Mouse (Mus musculus) cerebellum, adult 18-20 months (tissue): ENCODE data around the gene Nrf1.
A peak's percentile ranks its signal among the peaks of the same experiment; 100 is the strongest.

Source experiments
- DNase-seq, 2 experiments: peaks; one replicate each; pipeline ENCODE4 v3.0.0; 2021

The Nrf1 gene

DNA sequence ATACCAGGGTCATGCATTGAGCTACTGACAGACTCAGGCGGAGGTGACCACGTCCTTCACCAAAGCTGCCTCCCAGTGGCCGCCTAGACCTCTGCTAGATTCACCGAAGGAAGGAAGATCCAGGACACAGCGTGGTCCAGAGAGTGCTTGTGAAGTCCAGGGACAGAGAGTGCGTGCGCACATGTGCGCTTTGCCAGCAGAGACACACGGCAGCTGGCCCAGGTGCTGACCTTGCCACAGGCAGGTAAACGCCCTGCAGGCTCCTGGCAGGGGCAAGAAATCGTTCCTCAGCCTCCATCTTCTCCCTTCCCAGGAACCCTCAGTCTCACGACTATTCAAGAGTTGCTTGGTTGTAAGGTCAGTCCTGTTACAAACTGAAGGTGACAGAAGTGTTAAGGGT lies 104.4 kb downstream of the Nrf1 start:
- no peak for DNase-seq

DNA sequence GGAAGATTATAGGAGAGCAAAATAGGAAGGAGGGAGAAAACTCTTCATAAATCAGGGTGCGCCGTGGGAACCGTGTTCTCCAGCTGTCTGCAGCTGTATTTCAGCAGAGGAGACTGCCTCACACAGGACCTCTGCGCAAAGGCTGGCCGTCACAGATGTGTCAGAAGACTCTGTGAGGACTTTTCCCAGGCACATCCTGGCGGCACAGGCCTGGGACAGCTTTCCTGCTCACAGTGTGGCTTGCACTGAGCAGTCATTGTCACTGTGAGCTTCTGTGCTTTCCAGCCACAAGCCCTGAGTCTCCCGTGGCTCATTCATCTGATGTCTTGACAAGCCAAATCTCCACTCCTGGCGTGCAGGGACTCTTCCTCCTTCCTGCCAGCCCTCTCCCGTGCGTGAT lies 104.9 kb downstream of the Nrf1 start:
- no peak for DNase-seq

DNA sequence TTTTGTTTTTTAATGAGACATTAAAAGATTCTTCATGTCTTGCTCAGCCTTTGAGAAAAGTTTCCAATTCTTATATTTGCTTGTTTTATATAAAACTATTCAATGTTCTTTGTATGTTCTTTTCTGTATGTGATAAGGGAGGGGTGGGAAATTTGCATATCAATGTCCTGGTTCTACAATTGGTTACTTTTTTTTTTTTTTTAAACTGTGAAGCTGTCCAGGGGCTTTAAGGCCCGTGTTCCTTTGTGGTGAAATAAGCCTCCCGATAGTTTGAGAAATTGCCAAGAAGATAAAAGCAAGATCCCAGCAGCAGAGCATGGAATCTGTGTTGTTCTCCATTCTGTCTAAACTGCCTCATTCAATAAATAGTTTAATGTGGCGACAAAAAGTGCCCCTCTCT lies 105.3 kb downstream of the Nrf1 start:
- no peak for DNase-seq

DNA sequence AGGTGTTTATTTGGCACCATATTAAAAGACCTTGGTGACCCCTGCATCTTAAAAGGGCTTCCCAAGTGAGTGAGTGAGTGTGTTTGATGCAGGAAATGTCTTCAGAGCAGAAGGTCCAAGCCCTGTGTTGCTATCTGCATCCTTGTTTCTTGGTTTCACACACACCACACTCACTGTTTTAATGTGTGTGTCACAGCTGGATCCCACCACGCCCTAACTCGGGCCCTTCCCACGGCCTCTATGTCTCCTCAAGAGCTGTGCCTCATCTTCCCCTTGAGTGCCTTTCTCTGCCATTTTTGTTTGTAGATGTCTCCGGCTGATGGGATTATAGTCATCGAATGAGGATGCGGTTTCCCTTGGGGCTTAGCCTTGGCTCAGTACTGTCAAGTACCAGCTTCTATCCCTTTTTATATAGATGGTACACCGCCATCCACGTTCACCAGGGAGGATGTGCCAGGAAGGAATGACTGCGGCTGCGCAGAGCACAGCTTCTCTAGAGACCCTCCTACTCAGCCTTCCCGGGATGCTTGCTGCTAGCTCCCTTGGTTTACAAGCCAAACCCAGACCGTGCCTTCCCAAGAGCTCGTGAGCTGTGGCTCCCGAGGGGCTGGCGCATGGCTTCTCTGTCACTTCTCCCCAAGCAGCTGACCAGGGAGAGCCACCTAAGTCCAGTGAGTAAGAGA lies 106.1 kb downstream of the Nrf1 start:
- no peak for DNase-seq

DNA sequence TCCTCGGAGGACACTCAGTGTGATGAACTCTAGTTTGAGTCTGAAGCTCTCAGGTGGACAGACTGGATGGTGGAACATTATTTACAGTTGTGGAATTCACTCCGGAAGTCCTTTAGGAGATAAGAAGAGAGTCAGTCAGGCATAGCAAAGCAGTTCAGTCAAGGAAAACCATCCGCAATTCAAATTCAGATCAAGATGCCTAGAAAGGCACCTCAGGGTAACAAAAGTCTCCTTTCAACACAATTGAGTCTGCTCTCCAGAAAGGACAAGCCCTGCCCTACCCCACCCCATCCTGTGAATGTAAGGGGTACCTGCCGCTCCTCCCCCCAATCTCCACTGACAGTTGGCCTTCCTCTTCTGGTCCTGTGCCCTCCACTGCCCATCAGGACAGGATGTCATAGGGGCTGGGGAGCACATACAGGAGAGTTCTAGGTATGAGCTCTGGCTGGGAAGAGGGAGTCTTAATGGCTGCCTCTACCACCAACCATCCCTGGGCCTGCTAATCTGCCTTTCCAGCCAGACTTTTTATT lies 111.8 kb downstream of the Nrf1 start:
- no peak for DNase-seq

DNA sequence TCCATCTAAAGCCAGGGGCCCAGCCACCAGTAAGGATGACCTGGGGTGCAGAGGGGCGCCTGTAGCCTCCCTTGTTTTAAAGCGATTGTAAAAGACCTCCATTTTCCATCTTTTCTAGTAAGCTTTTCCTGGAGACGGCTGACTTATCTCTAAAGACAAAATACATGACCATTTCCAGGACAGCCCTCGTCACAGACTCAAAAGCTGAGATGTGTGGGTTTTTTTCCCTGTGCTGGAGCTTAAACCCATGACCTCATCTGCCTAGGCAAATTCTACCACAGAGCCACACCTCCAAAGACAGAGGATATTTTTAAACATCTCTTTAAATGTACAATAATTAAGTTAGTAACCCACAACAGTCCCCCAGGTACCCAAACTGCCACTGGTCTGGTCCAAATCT lies 112.6 kb downstream of the Nrf1 start:
- DNase-seq = no peak

DNA sequence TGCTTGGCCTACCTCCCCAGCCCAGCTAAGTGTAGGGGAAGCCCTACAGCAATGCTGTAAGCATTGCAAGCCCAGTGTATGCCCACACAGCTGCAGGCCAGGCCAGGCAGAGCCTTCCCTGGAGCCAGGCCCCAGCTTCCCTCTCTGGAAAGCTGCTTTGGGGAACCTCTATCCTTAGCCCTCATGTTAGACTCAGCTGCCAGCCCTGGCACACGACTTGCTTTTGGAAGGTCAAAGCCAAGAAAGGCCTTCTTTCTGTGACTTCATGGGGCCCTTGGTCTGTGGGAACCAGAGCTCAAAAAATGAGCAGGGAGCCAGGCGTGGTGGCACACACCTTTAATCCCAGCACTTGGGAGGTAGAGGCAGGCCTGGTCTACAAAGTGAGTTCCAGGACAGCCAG lies 113.8 kb downstream of the Nrf1 start:
- DNase-seq = no peak

DNA sequence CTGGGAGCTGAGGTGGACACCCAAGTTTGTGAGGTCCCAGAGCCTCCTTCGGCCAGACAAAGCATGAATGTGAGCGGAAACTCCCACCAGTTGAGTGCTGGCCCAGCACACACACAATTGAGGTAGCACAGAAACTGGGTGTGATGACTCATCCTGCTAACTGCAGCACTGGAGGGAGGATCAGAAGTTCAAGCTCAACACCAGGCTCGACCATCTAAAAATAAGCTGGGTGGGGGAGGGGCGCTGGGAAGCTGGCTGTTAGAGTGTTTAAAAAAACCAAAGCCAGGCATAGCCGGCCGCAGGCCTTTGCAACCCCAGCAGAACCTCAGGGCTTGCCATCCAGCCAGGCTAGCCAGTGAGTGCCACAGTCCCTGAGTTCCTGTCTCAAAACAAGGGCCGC lies 114.3 kb downstream of the Nrf1 start:
- DNase-seq = no peak

DNA sequence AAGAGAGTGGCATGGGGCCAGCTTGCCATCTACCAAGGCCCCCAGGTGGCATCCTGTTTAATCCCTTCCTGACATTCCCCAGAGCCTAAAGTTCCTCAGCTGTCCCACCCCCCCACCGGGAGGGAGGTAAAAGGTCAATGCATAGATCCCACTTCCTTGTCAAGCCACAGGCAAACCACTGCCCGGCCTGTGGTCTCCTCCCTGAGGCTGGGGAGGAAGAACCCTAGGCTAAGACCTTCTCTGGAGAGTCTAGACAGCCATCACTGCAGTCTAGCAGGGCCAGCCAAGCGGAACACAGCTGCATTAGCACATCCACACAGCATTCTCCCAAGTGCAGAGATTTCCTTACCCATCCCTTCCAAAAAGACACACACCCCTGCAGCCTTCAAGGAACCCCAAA lies 118.6 kb downstream of the Nrf1 start:
- no peak for DNase-seq

DNA sequence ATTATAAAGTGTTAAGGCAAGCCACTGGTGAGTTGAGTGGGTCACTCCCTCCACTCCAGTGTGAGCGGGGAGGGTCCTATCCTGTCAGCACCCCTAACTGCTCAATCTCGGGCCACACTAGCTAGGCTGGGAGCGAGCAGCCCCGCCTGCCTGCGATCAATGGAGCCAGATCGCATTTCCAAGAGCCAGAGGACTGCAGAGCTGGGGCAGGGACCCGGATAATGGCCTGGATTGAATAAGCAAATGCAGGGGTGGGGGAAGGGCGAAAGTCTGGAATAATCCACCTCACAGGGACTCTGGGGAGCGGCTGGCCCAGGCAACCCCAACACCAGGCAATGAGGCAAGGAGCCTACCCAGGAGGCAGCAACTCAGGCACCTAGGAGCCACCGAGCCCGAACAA lies 119.4 kb downstream of the Nrf1 start:
- DNase-seq = no peak

DNA sequence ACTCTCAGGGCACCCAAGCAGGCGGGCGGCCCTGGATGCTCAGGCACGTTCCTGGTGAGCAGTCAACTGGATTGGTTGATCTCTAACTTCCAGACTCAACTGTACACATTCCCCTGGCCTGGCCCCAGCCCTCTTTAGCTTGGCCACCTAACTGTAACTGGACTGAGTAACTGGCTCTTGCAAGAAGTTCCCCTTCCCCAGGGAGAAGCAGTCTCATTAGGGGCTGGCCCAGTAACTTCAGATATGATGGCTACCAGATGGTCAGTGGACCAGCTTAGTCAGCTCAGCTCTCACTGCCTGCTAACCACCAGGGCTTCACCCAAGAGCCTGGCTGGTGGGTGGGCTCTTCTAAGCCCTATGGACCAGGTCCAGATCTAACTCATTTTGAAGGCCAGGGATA lies 120.5 kb downstream of the Nrf1 start:
- DNase-seq = no peak

DNA sequence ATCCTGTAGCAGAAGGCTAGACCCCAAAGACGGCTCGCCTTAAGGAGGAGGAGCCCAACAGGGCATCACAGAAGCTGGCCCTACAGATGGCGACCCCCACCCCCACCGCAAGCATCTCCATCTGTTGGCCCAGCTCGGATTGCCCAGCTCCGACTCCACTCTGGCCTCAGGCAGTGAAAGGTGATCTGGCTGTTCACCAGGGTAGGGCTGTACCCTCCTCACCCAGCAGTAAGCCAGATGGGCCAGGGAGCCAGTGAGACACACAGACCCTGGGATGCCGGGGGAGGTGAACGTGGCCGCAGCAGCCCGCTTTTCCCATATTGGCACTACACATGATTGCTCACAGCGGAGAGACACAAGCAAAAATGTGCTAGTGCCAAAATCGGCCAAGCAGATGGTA lies 121.4 kb downstream of the Nrf1 start:
- DNase-seq = no peak

DNA sequence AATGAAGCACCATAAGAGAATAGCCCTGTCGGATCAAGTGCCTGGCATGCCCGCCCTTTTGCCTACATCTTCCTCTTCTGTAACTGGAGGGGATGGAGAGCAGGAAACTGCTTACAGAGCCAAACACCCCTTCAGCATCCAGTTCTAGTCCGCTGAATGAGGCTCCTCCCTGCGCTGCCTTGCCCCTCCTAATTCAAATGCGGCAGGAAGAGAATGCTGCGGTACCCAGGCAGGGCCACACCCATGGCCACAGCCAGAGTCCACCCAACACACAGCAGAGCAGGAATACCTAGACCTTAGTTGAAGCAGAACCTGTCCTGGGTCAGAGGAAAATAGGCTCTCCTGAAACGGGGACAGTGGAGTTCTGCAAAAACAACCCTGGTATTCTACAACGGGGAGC lies 123.4 kb downstream of the Nrf1 start:
- no peak for DNase-seq

DNA sequence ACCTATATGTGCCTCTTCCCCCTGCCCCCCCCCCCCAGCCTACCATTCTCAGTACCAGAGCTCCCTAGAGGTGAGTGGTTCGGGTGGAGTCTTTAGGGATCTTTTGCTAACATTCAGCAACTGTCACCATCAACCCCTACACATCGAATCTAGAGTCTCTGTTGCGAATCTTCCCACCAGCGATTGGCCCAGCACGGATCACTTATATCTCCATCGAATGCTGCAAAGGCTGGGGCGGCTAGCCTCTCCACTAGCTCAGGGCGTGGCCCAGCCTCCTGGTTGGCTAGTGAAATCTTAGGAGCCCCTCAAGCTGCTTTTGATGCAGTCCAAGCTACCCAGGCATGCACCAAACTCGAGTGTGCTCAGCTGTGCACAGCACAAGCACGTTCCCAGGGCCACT lies 124.2 kb downstream of the Nrf1 start:
- DNase-seq = no peak

DNA sequence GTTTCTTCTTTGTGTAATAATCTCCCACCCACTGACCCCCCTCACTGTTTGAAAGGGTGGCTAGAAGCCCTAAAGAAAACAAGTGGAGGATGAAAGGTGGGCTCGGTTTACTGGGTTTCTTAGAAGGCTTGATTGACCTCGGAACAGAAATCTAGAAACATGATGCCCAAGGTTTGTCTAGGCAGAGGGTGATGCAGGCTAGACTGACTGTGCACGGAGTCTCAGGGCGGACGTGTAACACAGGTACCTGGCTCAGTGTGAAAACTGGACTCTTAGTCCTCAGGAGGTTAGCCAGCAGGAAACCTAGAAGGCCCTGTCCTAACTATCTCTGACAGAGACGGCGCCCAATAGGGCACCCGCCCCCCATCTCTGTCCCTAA lies 124.6 kb downstream of the Nrf1 start:
- DNase-seq = no peak

DNA sequence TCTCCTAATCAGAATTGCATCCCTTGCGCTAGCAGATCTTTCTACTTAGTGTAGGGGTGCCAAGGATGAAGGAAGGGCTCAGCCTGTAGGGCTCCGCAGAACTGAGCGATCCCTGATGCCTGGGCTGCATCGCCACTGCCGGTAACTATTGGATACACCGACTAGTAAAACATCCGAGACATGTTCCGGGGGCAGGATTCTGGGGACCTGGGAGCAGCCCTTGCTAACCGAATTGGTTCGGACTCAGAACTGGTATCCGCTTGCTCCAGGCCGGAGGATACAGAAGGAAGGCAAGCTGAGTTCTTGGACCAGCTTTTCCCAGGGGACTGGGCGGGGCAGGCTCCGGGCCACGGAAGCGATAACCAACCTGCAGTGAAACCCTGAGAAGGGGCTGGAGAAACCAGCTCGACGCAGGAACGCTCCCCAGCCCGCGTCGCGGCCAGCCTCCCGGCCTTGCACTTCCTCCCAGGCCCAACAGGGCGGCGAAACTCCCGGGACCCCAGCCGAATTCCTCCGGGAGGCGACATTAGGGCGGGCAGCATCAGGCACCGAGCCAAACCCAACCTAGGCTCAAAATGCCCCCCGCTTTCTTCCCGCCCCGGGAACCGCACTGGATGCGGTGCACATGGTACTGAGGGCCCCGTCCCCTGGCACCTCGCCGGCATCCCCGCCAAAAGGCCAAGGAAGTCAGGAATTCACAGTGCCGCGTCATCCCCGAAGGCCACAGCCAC lies 125.2 kb downstream of the Nrf1 start:
- DNase-seq = peak in 1 of 2 experiments; percentile 24

DNA sequence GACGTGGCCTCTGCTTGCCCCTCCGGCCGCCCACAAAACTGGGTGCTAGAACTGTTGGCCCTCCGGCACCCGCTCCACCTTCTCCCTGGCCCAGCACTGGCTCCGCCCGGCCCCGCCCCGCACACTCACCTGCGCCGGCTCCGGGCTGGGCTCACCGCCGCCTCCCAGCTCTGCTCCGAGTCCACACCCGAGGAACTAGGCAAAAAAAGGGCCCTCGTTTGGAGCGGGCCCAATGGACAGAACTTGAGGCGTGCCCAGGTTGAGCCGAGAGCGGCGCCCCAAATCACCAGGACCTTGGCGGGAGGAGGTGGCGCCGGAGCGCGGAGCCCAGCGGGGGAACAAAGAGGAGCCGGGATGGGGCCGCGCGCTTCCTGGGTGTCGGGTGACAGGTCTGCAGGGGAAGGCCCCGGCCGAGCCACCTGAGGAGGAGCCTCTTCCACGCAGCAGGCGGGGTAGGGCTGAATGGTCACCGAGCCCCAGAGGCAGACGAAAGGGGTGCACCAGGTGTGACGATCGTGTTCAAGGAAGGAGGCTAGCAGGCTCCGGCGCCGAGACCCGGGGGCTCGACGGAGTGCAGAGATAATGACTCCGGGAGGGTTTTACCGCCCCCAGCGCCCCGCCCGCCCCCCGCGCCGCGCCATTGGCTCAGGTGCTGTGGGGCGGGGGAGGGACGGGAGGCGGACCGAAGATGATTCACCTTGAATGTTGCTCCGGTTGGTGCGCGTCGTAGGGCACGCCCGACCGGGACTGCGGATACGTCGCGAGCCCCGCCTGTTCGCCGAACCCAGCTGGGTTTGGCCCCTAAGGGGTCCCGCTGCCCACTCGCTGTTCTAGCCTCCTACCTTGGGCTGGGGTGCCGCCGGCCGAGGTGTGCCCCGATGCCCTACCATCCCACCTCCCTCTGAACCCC lies 126.0 kb downstream of the Nrf1 start:
- DNase-seq = no peak

DNA sequence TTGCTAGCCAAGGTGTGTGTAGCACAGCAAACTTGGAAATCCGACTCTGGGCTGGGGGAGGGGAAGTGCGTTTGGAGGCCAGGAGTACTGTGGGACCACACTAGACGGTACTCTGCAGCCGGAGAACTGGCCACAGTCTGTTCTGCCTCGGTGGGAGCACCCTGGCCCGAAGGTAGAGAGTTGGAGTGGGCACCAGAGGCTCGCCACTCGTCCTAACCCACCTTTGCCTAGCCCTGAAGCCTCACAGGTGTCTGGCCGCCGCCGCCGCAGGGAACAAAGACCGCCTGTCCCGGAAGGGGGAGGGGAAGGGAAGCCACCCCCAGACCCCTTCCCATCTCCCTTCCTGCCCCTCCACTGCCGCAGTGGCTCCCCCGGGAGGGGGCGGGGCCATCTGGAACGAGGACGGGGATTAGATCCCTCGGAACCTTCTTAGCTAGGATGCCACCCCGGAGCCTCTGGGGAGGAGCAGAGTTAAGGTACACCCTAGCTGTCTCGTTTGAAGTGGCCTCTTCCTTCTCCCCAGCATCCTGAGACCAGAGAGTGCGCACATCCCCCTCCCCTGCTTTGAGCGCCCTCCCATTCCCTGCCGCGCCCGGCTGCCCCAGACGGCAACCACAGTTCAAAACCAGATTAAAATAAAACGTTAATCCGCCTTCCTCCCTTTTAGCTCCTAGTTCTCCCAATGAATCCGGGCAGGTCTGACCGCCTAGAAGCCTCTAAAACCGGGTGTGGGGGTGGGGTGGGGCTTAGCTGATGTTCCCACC lies 126.9 kb downstream of the Nrf1 start:
- peak in 1 of 2 experiments; percentile 5 for DNase-seq

DNA sequence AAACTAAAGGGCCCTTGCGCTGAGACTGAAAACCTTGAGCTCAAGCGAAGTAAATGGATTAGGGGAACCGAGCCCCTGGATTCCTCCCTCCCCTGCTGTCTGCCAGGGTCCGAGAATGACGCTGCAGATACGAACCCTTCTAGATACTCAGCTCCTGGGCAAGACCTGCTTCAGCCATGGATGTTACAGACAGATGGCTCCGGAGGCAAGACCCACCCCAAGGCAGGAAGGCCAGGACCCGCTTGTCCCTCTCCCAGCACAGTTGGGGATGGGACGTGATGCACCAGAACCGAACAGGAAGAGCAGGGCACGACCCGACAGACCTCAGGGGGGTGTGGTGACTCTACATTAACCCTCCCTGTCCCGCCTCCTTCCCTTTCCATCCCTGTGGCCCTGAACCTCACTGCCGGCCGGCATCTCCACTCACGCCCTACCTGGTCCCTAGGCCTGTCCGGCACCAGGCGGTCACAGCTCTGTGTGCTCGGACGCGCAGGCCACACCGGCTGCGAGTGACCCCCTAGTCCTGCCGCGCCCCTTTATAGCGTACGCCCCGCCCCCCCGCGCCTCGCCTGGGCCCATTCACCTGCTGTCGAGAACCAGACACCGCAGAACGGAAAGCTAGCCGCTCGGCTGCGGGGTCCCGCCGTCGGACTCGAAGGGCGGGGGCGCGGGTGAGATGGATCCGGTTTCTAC lies 127.6 kb downstream of the Nrf1 start:
- DNase-seq = peak in 1 of 2 experiments; percentile 9

DNA sequence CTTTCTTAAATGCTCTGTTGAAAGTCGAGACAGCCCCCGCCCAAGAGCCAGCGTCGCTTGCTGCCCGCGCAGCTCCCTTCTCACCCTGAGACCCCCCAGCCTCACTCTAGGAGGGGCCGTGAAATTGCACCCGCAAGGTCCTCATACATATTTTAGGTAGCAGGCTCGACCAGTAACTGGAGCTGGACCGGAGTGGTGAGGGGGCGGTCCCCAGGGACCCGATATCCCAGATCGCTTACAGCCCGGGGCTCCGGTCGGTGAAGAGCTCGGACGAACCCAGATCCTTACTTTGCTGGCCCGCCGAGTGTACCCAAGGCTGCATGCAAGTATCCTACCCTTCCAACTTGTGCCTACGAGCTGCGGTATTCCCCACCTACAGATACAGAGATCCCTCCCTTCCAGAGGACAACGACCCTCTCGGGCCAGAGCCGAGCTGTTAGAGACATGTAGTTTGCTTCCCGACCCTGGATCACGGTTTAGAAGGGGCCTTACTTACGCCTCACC lies 128.2 kb downstream of the Nrf1 start:
- no peak for DNase-seq

DNA sequence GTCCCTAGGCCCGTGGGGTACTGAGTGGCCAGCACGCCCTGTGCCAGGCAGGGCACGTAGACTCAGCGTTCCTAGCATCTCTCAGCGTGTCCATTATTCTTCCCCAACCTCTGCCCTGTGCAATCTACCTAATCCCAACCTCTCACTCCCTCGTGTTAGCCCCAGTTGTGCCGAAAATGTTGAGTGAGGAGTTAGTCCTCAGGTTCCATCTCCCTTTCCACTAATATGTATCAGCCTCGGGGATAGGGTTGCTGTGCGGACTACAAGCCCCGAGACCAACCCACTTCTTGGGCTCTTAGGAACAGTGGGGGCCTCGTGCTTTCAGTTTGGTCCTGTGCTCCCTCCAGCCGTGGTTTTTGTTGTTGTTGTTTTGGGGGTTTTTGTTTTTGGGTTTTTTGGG lies 128.7 kb downstream of the Nrf1 start:
- no peak for DNase-seq

DNA sequence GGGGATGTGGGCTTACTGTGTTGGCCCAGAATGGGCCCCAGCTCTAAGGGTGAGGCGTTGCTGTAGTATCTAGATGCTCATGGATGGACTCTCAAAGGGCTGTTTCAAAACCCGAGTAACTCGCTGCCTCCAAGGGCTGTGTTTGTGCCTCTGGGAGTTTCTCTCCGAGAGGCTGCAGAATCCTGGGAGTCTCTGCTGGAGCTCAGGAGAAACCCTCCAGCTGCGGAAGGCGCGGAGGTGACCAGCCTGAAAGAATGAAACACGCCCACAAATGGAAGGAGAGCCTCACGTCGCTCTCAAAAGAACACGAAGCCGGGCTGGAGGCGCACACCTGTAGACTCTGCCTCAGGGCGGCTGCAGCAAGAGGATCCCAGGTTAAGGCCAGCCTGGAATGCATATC lies 129.5 kb downstream of the Nrf1 start:
- DNase-seq = peak in 1 of 2 experiments; percentile 9
